Mouse (Mus musculus) cerebellum, adult 9-11 months (tissue): Measurements from ENCODE around the gene Dhx35.

ENCODE experiments used
- DNase-seq: peaks from one replicate; pipeline ENCODE4 v3.0.0; 2022

Gene Dhx35

DNA sequence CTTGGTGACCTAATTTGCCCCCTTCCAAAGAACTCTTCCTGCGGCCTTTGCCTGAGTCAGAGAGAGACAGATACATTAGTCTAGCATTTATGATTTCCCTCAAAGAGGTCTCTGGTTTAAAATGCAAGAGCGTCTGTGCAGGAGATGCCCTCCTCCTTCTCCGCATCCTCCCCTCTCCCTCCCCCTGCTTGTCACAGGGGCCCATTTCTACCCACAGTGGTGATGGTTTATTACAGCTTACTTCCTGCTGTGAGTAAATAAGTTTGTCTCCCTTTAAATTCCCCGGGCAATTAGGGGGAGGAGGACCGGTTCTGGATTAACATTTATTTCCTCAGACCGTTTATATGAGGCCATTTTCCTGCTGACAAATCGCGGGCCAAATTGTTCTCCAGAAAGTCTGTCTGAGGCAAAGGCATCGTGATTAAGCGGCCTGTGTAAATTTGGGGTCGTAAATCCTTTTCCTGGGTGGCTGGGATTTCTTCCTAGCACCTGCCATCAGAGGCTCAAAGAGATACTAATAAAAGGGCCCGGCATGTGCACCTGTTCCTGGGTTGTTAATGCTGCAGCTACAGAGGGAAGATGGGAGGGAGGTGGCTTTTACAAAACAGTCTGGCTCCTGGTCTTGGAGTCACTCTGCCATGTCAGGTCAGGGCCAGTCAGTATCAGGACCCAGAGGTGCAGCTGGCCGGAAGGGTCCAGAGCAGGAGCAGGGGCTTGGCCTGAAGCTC, 104.0 kb downstream of the Dhx35 start:
- no peak for DNase-seq
